Mouse (Mus musculus): ENCODE measurements around the gene Rnf212. TPM values are rescaled to one million over a fixed set of nuclear protein-coding genes. Genes with fewer than 3 reads are reported as not detected.

Rnf212 gene
- polyA plus RNA-seq (2012; rRNA removed), result not detected in 2 replicates

GRCm38 (mm10) chr5:108774630-108775306 lies at the start of gene Rnf212:
Gene Rnf212 (minus strand): TSS chr5:108774982.

GRCm38 (mm10) chr5:108808750-108809149 lies 34.0 kb upstream of the Rnf212 start, which contains the start of gene Vmn2r8:
Gene Vmn2r8 (minus strand): TSS chr5:108808850.

GRCm38 (mm10) chr5:108795263-108795662 lies 20.5 kb upstream of the Rnf212 start, which contains the start of gene Tmed11:
Gene Tmed11 (minus strand): TSS chr5:108795363.

GRCm38 (mm10) chr5:108692271-108692670 lies 82.5 kb downstream of the Rnf212 start, which contains the start of gene Fgfrl1:
Gene Fgfrl1 (plus strand): TSS chr5:108692382.

Other genes with a start within 250 kb of the Rnf212 start
- gene Cplx1, start 225.0 kb downstream of the Rnf212 start, polyA plus RNA-seq (2012; rRNA removed), result 34.0 and 34.5 TPM in 2 replicates
- 60.7 and 61.0 TPM in 2 replicates for gene Gak, start 145.2 kb downstream of the Rnf212 start, polyA plus RNA-seq (2012; rRNA removed)
- gene Tmem175, start 145.2 kb downstream of the Rnf212 start, polyA plus RNA-seq (2012; rRNA removed), result 31.7 and 33.5 TPM in 2 replicates
- gene Idua, start 114.7 kb downstream of the Rnf212 start, polyA plus RNA-seq (2012; rRNA removed), result 14.8 and 15.1 TPM in 2 replicates
- gene Dgkq, start 105.3 kb downstream of the Rnf212 start, polyA plus RNA-seq (2012; rRNA removed), result 71.8 and 73.1 TPM in 2 replicates
- gene Slc26a1, start 99.4 kb downstream of the Rnf212 start, polyA plus RNA-seq (2012; rRNA removed), result 4.0 and 4.2 TPM in 2 replicates
- gene Fgfrl1, start 82.6 kb downstream of the Rnf212 start, polyA plus RNA-seq (2012; rRNA removed), result 13.7 and 18.8 TPM in 2 replicates
- gene Tmed11, start 20.4 kb upstream of the Rnf212 start, polyA plus RNA-seq (2012; rRNA removed), result not detected in 2 replicates
- not detected in 2 replicates for gene Vmn2r8, start 33.9 kb upstream of the Rnf212 start, polyA plus RNA-seq (2012; rRNA removed)
- gene Vmn2r9, start 77.6 kb upstream of the Rnf212 start, polyA plus RNA-seq (2012; rRNA removed), result not detected in 2 replicates
- not detected in 2 replicates for gene Vmn2r10, start 231.5 kb upstream of the Rnf212 start, polyA plus RNA-seq (2012; rRNA removed)